Mouse (Mus musculus) thymus, adult 2 months (tissue): ENCODE measurements around the gene Fndc9. TPM values are rescaled to one million over a fixed set of nuclear protein-coding genes. Genes with fewer than 3 reads are reported as not detected.

Experiments
- DNase-seq: peaks from one replicate; pipeline ENCODE4 v3.0.0; 2021
- H3K27ac ChIP-seq: fragments of 200-500 bp; 2 replicates; pipeline ENCODE4 v1.5.1; 2012; ENCODE audit warnings: low read length, control low read depth; ENCODE audit not compliant: control insufficient read depth, insufficient read depth
- H3K27me3 ChIP-seq: fragments of 200-500 bp; 2 replicates; pipeline ENCODE4 v1.6.1; 2012; ENCODE audit warnings: mild to moderate bottlenecking, low read length, moderate library complexity, mixed read lengths; ENCODE audit not compliant: control insufficient read depth, insufficient read depth
- H3K36me3 ChIP-seq: fragments of 200-500 bp; 2 replicates; pipeline ENCODE4 v1.6.1; 2012; ENCODE audit warnings: mild to moderate bottlenecking, low read length, moderate library complexity; ENCODE audit not compliant: control insufficient read depth, insufficient read depth
- H3K4me1 ChIP-seq: fragments of 200-500 bp; replicated peaks from 2 replicates; pipeline ENCODE4 v1.6.1; 2012; ENCODE audit warnings: low read length; ENCODE audit not compliant: control insufficient read depth, insufficient read depth
- H3K4me3 ChIP-seq: fragments of 200-500 bp; 2 replicates; pipeline ENCODE4 v1.5.1; 2012; ENCODE audit warnings: mild to moderate bottlenecking, low read length, control low read depth, moderate library complexity; ENCODE audit not compliant: control insufficient read depth, insufficient read depth
- CTCF ChIP-seq: fragments of 200-500 bp; IDR thresholded peaks from 2 replicates; pipeline ENCODE4 v1.5.1; 2012; ENCODE audit warnings: mild to moderate bottlenecking, control low read depth, low read length, moderate library complexity, borderline replicate concordance; ENCODE audit not compliant: control insufficient read depth, poor library complexity, insufficient read depth; ENCODE audit errors: extremely low read depth
- POLR2A ChIP-seq: fragments of 200-500 bp; IDR thresholded peaks from 2 replicates; pipeline ENCODE4 v1.6.1; 2012; ENCODE audit warnings: mild to moderate bottlenecking, low read length, control low read depth, moderate library complexity; ENCODE audit not compliant: control insufficient read depth, poor library complexity, insufficient read depth; ENCODE audit errors: extremely low read depth
- WGBS: fragments of 180-500 bp; shearing (Covaris S2); methylation state at CpG from one replicate; pipeline ENCODE4 v1.1.7; 2018; 5-methylcytosine and 5-hydroxymethylcytosine counted together
- polyA plus RNA-seq: library from polyadenylated mRNA; depleted of rRNA; stranded (reverse); fragments of >200 nt; gene quantifications from 2 replicates; pipeline ENCODE4 v1.2.3, GENCODE M21; 2012

Gene Fndc9
- polyA plus RNA-seq, 1 experiment = 0.09 TPM

DNA sequence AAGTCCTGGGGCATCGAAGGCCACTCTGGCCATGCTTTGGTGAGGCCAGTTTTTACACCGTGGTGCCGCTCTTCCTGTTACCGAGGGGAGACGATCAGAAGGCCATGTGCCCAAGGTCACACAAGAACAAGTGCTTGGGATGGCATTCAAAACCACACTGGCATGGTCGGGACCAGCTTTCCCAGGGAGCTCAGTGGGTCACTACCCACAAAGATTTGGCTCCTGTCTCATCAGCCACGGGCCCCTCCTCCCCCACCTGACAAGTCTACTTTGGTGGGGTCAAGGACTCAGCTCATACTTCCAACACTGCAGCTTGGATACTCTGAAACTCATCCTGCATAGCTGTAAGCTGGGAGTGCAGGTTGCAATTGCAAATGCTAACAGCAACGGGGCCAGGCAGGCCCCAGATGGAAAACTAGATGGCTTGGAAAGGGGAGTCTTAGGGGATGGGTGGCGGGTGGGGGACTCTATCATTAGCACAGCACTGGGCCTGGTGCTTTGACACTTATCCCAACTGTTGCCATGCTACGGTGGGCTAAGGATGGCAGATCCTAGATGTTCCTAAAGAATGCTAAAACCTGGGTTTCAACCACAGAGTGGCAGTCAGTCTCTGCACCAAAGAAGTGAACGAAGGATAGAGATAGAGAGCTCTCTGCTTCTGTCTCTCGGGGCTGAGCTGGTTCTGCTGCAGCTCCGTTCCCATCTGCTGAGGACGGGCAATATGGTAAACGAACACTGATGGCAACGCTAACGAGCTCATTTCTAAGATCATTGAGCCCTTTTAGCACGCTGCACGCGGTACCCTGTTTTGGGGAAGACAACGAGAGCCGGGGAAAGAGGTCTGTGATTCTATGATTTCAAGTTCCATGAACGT, 9.6 kb downstream of the Fndc9 start:
- no peak for DNase-seq
- TF ChIP-seq POLR2A (no peak), CTCF (no peak)
- H3K36me3 ChIP-seq = peaks cover 82% of the 10 kb centered on the region
- WGBS = 97% methylated on average over 23 of the region's 23 CpGs
- H3K27me3 ChIP-seq = no peaks in the 10 kb centered on the region
- no peak overlapping the region for H3K27ac ChIP-seq
- H3K4me3 ChIP-seq = no peak overlapping the region
- H3K4me1 ChIP-seq = no peaks in the 10 kb centered on the region

- no peaks in the 10 kb centered on the region for H3K27me3 ChIP-seq
- H3K4me3 ChIP-seq = no peak overlapping the region
- DNase-seq = no peak
- no peaks in the 10 kb centered on the region for H3K4me1 ChIP-seq
- H3K27ac ChIP-seq = no peak overlapping the region
- peaks cover 81% of the 10 kb centered on the region for H3K36me3 ChIP-seq
- WGBS = 94% methylated on average over 8 of the region's 8 CpGs
- no peak for TF ChIP-seq CTCF
- no peak for TF ChIP-seq POLR2A
These were observed 10.6 kb downstream of the Fndc9 start for GRCm38 (mm10) chr11:46245926-46246325.

GRCm38 (mm10) chr11:46246393-46246792, 11.1 kb downstream of the Fndc9 start:
- Histone ChIP-seq H3K27me3 (no peaks in the 10 kb centered on the region), H3K36me3 (peaks cover 81% of the 10 kb centered on the region), H3K27ac (no peak overlapping the region), H3K4me1 (no peaks in the 10 kb centered on the region), H3K4me3 (no peak overlapping the region)
- no peak for TF ChIP-seq POLR2A
- no peak for TF ChIP-seq CTCF
- no peak for DNase-seq
- WGBS = 96% methylated on average over 7 of the region's 7 CpGs

- Histone ChIP-seq H3K36me3 (peaks cover 86% of the 10 kb centered on the region), H3K4me1 (no peaks in the 10 kb centered on the region), H3K27me3 (no peaks in the 10 kb centered on the region), H3K27ac (no peak overlapping the region), H3K4me3 (no peak overlapping the region)
- TF ChIP-seq POLR2A = no peak
- TF ChIP-seq CTCF = no peak
- WGBS = 100% methylated on average over 3 of the region's 3 CpGs
- DNase-seq = no peak
These were observed 13.0 kb downstream of the Fndc9 start for GRCm38 (mm10) chr11:46248352-46248751.

DNA sequence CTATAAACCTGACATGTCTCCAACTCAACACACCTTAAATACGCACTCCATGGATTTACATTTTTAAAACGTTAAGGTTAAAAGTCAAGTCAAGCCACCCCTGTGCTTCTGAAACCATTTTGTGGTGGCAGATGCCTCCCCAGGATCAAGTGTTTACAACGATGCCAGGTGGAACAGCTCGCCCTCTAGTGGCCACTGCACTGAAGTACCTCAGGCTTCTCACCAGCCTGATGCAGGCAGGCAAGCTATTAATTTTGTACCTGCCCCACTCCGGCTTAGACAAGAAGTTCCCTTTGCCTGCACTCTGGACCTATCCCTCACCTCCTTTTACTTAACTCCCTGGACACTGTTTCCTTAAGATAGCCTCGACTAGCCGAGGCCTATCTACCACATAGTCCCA, 16.7 kb downstream of the Fndc9 start:
- Histone ChIP-seq H3K4me1 (no peaks in the 10 kb centered on the region), H3K27me3 (no peaks in the 10 kb centered on the region), H3K4me3 (no peak overlapping the region), H3K36me3 (peaks cover 89% of the 10 kb centered on the region), H3K27ac (no peak overlapping the region)
- TF ChIP-seq POLR2A (no peak), CTCF (peak; percentile 90)
- DNase-seq = peak; percentile 59
- 48% methylated on average over 7 of the region's 7 CpGs for WGBS

DNA sequence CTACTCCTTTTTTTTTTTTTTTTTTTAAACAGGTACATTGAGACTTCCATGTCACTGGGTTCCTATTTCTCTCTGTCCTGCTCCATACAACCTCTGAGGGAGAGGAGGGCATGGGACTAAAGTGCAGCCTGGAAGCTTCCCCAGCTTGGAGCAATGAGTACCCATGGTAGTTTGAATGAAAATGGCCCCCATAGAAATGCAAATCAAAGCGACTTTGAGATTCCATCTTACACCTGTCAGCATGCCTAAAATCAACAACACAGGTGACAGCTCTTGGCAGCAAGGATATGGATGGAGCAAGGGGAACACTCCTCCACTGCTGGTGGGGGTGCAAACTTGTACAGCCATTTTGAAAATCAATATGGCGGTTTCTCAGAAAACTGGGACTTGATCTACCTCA, 20.0 kb downstream of the Fndc9 start:
- peaks cover 77% of the 10 kb centered on the region for H3K36me3 ChIP-seq
- no peak overlapping the region for H3K4me3 ChIP-seq
- H3K27me3 ChIP-seq = no peaks in the 10 kb centered on the region
- TF ChIP-seq POLR2A (no peak), CTCF (no peak)
- H3K4me1 ChIP-seq = no peaks in the 10 kb centered on the region
- 95% methylated on average over 2 of the region's 2 CpGs for WGBS
- no peak overlapping the region for H3K27ac ChIP-seq
- no peak for DNase-seq
